Mouse (Mus musculus) brain, embryonic 18.5 days (tissue): ENCODE measurements around the gene Exosc10.

Experiments used
- DNase-seq: peaks from one replicate; pipeline ENCODE4 v3.0.0-alpha.2; 2012; ENCODE audit warnings: low read depth, low spot score

Exosc10 gene

DNA sequence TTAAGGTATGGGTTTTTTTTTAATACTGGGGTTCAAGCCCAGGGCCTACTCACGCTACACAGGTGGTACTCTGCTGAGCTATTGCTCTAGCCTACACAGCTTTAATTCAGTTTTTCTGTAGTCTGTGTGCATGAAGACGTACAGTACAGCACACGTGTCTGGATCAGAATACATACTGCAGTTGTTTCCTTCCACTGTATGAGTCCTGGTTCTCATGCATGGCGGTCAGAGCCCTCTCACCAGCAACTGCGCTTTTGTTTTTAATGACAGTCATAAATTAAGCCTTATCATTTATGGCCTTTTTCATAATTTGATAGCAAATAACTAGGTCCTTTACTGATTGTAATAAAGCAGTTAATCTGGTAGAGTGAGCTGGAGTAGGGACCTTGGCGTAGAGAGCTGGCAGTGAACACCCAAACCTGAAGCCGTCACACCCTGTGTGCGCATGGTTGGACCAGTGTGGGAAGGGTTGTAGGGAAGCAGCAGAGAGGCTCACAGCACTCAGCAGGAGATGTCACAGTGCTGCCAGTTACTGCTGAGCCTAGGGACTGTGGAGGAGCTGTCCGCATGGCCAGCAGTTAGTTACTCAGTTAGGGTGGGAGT lies 12.6 kb downstream of the Exosc10 start:
- DNase-seq: no peak

DNA sequence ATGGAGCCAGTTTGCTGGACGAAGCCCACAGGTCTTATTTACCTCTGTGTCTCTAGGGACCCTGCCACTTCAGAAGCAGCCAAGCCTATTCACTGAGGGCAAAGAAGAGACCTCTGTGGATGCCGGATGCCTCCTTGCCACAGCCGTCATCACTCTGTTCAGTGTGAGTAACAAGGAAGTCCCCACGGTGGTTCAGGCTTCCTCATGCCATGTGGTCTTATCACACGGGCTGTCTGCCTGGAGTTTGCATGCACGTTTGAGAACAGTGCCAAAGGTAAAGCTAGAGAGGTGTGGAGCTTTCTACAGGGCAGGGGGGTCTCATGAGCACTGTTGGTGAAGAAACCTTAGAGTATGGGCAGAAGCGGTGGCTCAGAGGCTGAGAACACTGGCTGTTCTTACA lies 15.0 kb downstream of the Exosc10 start:
- no peak for DNase-seq

DNA sequence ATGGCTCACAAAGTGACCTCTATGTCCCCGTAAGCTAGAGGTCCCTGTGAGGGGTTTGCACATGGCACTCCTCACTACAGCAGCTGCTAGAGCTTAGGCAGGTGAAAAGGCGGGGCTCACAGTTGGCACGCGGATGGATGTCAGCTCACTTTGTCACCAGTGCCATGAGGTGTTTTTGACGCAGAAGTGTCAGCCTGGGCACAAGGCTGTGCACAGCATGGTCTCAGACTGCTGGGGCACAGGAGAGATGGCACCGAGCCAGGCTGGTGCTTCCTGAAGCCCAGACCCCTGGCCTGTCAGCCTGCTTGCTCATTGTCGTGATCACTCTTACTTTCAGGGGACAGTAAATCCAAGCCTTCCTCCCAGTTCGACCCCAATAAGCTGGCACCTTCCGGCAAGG lies 22.5 kb downstream of the Exosc10 start:
- no peak for DNase-seq

DNA sequence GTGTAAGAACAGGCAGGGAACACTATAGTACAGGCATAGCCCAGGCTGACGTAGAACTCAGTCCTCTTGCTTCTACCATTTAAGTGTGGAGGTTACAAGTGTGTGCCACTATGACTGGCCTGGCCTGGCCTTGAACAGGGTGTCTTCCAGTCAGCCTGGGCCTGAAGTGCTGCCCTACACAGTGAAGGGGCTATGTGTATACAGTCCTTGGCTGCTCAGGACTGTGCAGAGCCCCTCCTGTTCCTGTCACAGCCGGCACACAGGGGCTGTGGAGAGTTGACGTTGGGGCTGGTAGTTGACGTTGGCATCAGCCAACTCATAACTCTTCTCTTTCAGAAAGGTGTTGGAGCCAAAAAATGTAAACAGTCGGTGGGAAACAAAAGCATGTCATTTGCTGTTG lies 23.2 kb downstream of the Exosc10 start:
- DNase-seq: no peak

DNA sequence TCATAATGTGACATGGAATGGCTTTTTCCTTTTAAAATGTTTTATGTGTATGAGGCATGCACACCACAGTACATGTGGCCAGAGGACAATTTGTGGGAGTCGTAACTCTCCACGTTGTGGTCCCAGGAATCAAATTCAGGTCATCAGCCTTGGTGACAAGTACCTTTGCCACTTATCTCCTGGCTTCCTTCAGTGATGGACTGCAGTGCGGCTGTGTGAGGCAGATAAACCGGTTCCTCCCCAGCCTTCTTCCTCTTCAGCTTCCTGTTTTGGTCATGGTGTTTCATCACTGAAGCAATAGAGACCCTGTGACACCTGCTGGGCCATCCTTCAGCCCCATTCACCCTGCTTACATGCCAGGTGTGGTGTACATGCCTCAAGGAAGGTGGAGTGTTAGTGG lies 25.0 kb downstream of the Exosc10 start:
- DNase-seq: no peak

DNA sequence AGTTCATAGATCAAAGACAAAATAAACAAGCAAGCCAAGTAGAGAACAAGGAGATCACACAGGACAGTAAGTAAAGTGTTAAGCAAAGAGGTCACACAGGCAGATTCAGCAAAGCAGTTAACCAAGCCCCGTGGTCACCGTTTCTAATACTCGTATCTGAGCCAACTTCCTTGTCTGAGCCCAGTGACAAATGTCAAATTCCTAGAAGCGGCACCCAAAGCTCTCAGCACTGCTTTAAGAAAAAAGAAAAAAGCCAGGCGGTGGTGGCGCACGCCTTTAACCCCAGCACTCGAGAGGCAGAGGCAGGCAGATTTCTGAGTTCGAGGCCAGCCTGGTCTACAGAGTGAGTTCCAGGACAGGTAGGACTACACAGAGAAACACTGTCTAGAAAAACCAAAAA lies 28.4 kb downstream of the Exosc10 start:
- DNase-seq: no peak

DNA sequence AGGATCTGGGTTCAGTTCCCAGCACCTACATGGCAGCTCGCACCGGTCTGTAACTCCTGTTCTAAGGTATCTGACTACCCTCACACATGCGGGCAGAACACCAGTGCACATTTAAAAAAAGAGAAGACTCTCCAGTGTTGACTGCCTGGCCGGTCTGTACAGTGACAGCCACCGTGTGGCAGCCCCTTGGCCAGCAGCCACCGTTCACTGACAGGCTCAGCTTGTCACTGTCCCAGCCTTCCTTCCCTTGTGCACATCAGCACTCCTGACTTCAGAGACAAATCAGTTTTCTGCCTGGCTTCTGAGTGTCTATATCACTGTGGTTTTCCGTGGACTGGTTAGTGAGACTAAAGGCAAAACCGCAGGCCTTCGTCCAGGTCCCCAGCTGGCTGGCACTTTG lies 30.6 kb downstream of the Exosc10 start:
- no peak for DNase-seq

DNA sequence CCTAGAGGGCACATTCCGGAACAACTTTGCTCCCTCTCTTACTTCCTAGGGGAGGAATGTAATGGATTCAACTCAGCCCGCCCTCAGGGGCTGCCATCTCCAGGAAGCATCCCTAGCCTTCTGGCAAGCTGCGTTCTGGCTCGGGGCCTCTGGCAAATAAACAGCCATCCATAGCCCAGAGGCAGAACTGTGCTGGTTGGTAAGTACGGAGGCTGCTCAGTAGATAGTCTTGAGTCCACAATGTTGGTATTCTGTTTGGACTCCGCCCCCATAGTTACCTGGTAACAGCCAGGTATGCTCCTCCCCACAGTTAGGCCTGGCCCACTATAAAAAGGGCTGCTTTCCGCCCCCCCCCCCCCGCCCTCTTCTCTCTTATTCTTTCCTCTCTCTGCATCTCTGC lies 31.3 kb downstream of the Exosc10 start:
- no peak for DNase-seq

DNA sequence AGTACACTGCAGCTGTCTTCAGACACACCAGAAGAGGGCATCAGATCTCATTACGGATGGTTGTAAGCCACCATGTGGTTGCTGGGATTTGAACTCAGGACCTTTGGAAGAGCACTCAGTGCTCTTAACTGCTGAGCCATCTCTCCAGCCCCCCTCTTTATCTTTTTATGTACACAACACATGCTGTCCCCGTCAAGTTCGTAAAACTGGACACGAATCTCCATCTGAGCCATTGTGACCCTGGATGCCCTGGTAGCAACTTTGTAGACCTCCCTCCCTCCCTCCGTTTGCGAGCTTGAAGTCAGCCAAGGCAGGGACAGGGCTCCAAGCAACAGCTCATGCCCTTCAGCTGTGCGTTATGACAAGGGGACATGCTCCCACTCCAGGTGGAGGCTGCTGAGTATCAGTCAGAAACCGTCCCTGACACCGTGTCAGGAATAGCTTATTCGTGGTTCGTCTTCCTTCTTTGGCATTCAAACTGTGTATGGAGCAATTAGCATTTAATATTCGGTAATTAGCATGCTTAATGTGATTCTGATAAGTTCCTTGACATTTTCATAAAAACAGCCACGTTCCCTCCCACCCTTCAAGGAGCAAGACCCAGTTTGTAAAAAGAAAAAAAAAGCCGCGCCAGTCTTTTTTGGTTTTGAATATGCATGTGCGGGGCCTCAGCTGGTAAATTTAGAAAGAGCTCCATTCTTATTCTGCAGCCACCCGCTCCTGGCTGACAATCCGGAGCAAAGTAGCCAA lies 32.4 kb downstream of the Exosc10 start:
- no peak for DNase-seq

DNA sequence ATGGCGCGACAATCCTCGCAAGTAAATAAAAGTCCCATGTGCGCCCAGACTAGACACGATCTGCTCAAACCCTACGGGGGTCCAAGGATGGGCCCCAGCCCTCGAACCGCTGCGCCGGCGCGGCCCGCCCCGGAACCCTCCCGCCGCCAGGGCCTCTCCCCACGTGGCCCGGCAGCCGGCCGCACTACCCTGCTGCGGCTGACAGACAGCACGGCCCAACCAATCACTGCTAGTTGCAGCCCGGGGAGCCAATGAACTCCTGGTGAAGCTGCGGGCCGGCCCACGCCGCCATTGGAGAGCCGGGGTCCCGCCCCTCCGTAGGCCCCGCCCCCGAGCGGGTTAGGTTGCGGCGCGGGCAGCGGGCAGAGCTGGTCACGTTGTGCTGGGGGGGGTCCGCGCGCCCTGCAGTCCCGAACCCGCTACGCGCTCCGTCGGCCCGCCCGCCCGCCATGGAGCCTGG lies 33.0 kb downstream of the Exosc10 start, which contains the start of gene Srm:
Srm (plus strand) TSS at position 333 of the 460 bp plus-strand sequence.
- peak; percentile 95 for DNase-seq

DNA sequence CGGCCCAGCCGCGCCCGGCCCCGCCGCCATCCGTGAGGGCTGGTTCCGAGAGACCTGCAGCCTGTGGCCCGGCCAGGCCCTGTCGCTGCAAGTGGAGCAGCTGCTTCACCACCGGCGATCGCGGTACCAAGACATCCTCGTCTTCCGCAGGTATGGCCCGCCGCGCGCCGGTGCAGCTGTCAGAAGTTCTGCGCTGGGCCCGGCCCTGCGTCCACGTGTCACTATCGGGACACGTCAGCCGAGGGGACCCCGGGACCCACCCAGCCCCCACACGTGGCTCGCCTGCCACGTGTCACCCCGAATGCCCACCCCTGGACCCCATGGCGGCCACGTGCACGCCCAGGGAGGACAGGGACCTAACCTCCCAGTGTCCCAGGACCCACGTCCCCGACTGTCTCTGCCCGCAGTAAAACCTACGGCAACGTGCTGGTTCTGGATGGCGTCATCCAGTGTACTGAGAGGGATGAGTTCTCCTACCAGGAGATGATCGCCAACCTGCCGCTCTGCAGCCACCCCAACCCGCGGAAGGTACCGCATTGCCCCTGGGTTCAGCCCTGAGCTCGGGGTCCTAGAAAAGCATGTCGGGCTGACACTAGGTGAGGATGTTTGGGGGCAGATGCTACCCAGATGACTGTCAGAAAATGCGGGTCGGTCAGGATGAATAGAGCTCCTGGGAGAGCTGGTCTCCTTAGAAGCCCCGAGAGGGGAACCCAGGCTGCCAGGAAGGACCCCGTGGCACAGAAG lies 33.6 kb downstream of the Exosc10 start:
- DNase-seq: no peak

DNA sequence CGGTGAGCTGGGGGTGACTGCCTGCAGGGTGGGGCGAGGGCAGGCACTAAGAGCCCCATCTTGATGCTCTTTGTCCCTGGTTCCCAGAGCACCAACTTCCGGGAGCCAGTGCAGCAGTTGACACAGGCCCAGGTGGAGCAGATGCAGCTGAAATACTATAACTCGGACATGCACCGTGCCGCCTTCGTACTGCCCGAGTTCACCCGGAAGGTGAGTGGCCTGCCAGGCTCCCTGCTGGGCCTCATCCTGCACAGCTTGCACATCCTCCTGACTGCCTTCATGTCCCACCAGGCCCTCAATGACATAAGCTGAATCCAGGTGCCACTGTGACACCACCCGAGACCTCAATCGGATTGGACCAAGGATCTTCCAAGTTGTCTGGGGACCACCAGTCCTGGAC lies 35.8 kb downstream of the Exosc10 start:
- no peak for DNase-seq

DNA sequence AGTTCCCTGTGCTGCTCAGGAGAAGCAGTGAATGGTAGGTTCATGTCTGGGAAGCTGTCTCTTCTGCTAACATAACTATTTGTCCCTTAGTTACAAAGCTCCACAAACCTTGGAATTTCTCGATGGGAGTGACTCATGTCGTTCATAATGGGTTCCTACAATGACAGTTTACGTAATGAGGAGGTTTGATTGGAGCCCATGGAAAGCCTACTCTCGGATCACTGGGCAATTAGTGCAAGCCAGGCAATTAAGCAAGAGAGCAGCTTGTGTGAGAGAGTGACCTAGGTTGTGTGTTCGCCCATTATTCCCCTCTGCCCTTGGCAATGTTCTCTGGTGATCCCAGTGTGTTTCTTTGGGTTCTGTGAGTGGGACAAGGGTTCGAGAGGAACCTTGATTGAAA lies 37.7 kb downstream of the Exosc10 start:
- DNase-seq: no peak

DNA sequence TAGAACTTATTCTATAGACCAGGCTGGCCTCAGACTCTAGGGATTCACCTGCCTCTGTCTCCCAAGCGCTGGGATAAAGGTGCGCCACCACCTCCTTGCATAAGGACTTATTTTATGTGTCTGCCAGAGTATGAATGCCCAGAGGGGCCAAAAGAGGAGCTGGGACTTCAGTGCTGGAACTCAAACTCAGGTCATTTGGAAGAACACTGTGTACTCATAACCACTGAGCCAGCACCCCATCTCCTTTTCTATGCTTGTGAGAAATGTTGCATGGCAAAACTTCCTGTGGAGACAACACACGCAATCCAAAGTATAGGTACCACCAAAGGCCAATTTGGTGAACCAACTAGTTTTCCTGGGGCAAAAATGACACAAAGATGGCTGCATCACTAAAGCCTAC lies 38.5 kb downstream of the Exosc10 start:
- DNase-seq: no peak

DNA sequence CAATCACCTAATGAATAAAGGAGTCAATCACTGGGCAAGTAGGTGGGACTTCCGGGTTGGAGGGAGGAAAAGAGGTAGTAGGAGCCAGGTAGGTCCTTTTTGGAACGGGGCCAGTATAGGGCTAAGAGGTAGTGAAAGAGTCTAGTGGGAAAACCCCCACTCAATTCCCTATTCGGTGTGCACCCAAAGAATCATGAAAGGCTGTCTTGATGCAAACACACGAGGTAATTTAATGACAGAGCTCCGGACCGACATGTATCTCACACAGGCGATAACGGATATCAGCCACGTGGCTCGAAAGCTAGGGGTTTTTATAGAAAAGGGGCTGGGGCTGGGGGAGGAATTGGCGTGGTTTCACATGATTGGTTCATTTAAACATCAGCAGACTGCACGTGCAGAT lies 40.6 kb downstream of the Exosc10 start:
- DNase-seq: no peak

DNA sequence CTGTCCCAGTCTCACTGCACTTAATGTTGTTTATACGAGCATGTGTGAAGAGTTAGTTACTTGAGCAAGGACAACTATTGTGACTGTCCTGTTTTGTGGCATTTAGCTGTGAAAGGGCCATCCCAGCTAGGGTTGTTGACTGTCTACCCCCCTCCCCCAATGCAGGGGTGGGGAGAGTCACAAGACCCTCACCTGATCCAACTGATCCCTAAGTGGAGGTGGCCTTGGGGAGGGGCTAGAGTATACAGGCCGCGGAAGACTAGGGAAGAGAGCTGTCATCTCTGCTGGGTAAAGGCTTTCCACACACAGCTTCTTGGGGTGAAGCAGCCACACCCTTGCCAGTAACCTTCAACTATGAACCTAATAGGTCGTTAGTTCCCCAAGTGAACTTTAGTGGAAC lies 42.1 kb downstream of the Exosc10 start:
- DNase-seq: no peak

DNA sequence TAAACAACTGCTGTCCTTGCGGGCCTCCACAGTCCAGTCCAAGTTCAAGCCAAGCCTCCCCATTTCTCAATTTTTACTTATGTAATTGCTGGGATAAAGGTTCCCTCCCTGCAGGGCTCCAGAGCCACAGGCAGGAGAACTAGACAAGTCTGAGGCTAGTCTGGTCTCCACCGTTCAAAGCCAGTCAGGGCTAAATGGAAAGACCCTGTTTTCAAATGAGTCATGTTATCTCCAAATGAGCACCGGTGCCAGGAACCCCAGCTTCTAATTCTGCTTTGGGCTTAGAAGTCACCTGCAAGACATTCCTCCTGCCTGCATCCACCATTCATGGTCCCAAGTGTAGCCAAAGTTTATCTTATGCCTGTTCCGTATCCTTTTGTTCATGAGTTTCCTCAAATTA lies 43.6 kb downstream of the Exosc10 start:
- DNase-seq: no peak

DNA sequence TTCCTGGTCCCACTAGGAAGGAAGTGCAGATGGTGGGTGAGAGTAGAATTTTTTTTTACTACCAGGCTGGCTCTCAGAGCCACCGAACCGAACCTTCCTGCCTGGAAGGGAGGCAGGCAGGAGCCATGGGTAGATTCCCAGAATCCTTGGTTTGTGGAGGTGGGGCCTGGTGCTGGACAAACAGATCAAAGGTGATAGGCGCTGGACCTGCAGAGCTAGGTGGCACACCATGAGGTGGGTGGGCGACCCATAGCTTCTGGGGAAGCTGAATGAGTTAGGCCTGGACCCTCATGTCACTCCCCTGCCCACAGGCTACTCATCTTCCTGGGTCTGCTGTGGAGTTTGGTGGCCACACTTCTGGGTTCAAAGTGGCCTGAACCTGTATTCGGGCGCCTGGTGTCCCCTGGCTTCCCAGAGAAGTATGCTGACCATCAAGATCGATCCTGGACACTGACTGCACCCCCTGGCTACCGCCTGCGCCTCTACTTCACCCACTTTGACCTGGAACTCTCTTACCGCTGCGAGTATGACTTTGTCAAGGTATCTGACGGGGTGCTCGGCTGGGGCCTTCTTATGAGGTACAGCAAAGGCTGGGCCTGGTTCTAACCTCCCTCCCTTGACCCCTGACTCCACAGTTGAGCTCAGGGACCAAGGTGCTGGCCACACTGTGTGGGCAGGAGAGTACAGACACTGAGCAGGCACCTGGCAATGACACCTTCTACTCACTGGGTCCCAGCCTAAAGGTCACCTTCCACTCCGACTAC lies 44.3 kb downstream of the Exosc10 start, which contains the start of gene Masp2:
Masp2 (plus strand) TSS at position 198 of the 764 bp plus-strand sequence.
- no peak for DNase-seq

DNA sequence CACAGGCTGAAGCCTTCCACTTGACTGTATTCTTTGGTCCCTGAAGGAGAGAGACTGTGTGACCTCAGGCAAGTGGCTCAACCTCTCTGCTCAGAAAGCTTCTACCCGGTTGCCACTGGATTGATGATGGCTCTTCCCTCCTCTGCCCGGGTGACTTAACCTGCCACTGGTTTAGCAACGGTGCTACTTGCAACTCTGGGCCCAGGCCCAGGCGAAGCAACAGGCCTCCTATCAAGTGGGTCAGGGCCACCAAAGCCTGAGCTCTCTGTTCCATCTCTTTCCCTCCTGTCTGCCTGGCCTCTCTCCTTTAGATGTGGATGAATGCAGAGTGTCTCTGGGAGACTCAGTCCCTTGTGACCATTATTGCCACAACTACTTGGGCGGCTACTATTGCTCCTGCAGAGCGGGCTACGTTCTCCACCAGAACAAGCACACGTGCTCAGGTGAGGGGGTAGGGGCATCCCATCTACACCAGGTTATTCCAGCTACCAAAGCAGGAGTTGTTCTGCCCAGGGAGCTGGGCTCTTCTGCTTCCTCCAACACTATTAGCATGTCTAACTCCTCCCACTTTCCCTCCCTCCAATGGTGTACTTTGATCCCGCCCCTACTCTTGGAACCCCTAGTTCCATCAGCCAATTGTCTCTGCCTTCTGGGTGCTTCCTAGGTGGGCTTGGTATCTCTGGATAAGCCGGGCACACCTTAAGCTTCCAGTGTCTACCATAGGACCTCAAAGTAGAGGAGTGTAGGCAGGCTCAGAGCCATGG lies 45.3 kb downstream of the Exosc10 start:
- no peak for DNase-seq

DNA sequence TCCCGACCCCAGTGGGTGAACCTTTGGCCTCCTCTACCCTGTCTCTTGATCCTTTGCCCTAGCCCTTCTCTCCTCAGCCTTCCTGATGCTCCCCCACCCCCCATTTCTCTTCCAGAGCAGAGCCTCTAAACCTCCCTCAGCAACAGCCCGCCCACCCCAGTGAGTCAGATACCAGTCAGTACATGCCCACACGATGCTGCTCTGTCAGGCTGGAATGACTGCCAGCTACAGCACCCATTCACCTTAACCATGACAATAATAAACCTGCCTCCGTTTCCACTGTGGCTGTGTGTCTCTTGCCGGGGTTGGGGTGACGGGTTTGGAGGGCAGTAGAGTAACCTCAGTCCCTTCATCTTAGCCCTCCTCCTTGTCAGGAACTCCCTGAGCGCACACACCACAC lies 45.9 kb downstream of the Exosc10 start:
- DNase-seq: no peak

DNA sequence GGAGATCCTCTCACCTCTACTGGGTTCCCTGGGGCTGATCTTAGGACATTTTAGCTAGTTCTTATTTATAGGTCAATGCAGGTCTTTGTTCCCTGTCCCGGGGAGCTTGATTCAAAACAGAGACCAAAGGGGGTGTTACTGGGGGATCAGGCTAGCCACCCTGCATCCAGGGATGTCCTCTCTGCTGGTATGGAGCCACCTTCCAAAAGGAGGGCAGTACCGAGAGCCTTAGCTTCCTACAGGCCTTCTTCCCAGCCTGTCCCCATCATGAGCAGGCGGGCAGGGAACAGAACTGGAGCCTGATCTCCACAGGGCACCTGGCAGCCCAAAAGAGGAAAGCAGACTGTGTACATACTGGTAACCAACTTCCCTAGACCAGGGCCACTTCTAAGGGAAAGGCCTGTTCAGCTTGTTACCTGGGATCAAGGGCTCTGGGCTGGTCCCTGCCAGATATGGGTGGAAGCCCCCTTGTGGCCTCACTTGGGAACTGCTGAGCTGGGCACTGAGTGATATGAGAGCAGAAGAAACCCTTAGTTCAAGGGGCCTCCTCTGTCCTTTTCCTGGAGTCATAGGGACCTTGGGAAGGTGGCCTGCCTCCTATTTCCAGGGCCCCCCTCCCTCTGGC lies 46.4 kb downstream of the Exosc10 start:
- DNase-seq: no peak
